Mouse (Mus musculus) embryonic facial prominence, embryonic 11.5 days (tissue): ENCODE results near the gene Dda1. TPM values are rescaled to one million over a fixed set of nuclear protein-coding genes. Genes with fewer than 3 reads are reported as not detected.
"Not testable (repeated sequence)": the region's sequence is repeated elsewhere in the genome, so short reads cannot be mapped to it uniquely, and the experiment has no call there.

Experiments
- ATAC-seq: fragments of 200-750 bp; cut with Nextera tagmentation; replicated peaks from 2 replicates; pipeline ENCODE4 v1.8.0; 2017; ENCODE audit warnings: low read depth; ENCODE audit not compliant: insufficient number of reproducible peaks, low FRiP score, low TSS enrichment
- DNase-seq: peaks from one replicate; pipeline ENCODE4 v3.0.0-alpha.2; 2015; ENCODE audit warnings: low spot score
- H3K27ac ChIP-seq: fragments of 300-500 bp; sonication (generic); replicated peaks from 2 replicates; pipeline ENCODE4 v1.5.1; 2014; ENCODE audit warnings: mild to moderate bottlenecking, low read depth, low read length, control low read depth
- H3K27me3 ChIP-seq: fragments of 300-500 bp; sonication (generic); 2 replicates; pipeline ENCODE4 v1.6.1; 2014; ENCODE audit warnings: mild to moderate bottlenecking, low read length, moderate library complexity, mixed read lengths; ENCODE audit not compliant: control insufficient read depth, insufficient read depth
- H3K36me3 ChIP-seq: fragments of 300-500 bp; sonication (generic); replicated peaks from 2 replicates; pipeline ENCODE4 v1.6.1; 2014; ENCODE audit warnings: low read depth, mild to moderate bottlenecking, low read length, moderate library complexity, mixed read lengths; ENCODE audit not compliant: control insufficient read depth, insufficient read depth
- H3K4me1 ChIP-seq: fragments of 300-500 bp; sonication (generic); 2 replicates; pipeline ENCODE4 v1.6.1; 2014; ENCODE audit warnings: low read length, mixed read lengths; ENCODE audit not compliant: control insufficient read depth, insufficient read depth
- H3K4me2 ChIP-seq: fragments of 300-500 bp; sonication (generic); 2 replicates; pipeline ENCODE4 v1.6.1; 2014; ENCODE audit warnings: low read depth, mild to moderate bottlenecking, control low read depth, low read length, moderate library complexity
- H3K4me3 ChIP-seq: fragments of 300-500 bp; sonication (generic); 2 replicates; pipeline ENCODE4 v1.5.1; 2014; ENCODE audit warnings: low read depth, low read length, control low read depth
- H3K9ac ChIP-seq: fragments of 300-500 bp; sonication (generic); replicated peaks from 2 replicates; pipeline ENCODE4 v1.6.1; 2014; ENCODE audit warnings: mild to moderate bottlenecking, control low read depth, low read length
- H3K9me3 ChIP-seq: fragments of 300-500 bp; sonication (generic); replicated peaks from 2 replicates; pipeline ENCODE4 v1.6.1; 2016; ENCODE audit warnings: mild to moderate bottlenecking, low read length, inconsistent platforms, mixed read lengths; ENCODE audit not compliant: control insufficient read depth
- WGBS: fragments of 180-500 bp; shearing (Covaris S2); extraction: QIAGEN DNeasy Blood & Tissue Kit; methylation state at CpG from one replicate; pipeline ENCODE4 v1.1.7; 2014; 5-methylcytosine and 5-hydroxymethylcytosine counted together
- polyA plus RNA-seq: library from polyadenylated mRNA; unstranded; fragments of >200 nt; fragmentation: Nextera tagmentation; extraction: Ambion mirVana; gene quantifications from 2 replicates; pipeline ENCODE4 v1.2.1, GENCODE M21; 2014

Gene Dda1
- 105 and 115 TPM in 2 replicates for polyA plus RNA-seq

GRCm38 (mm10) chr8:71468916-71469315, at the start of gene Dda1:
TSS of gene Dda1 (plus strand) at chr8:71469199.
- WGBS = under 1% methylated on average over 50 of the region's 52 CpGs
- Histone ChIP-seq H3K4me1 (peaks cover 11% of the 10 kb centered on the region; the same call in 1 of the 2 replicates), H3K4me3 (peak within 1 kb of the TSS; percentile 82), H3K9me3 (no peaks in the 10 kb centered on the region), H3K27ac (no peak within 1 kb of the TSS), H3K27me3 (no peaks in the 10 kb centered on the region), H3K36me3 (peaks cover 9% of the 10 kb centered on the region; the same call in 1 of the 2 replicates), H3K9ac (peak within 1 kb of the TSS; percentile 75), H3K4me2 (peak within 1 kb of the TSS; percentile 67)
- DNase-seq = peak; percentile 100
- peak; percentile 78 for ATAC-seq

- no peaks in the 10 kb centered on the region for H3K27me3 ChIP-seq
- ATAC-seq = no peak
- no peak for DNase-seq
These were observed 46.9 kb upstream of the Dda1 start for GRCm38 (mm10) chr8:71422121-71422520.

GRCm38 (mm10) chr8:71432935-71433334, 36.1 kb upstream of the Dda1 start:
- H3K27ac ChIP-seq, H3K36me3 ChIP-seq, H3K4me3 ChIP-seq, ATAC-seq, H3K9ac ChIP-seq, H3K4me2 ChIP-seq, H3K4me1 ChIP-seq, H3K9me3 ChIP-seq, DNase-seq, H3K27me3 ChIP-seq: not testable (repeated sequence)
- 84% methylated on average over 1 of the region's 1 CpGs for WGBS

More at GRCm38 (mm10) chr8:71422121-71422520, 46.9 kb upstream of the Dda1 start:
- H3K4me3 ChIP-seq = no peak overlapping the region
- H3K4me1 ChIP-seq = no peaks in the 10 kb centered on the region
- H3K36me3 ChIP-seq = no peaks in the 10 kb centered on the region
- no peak overlapping the region for H3K27ac ChIP-seq
- no peaks in the 10 kb centered on the region for H3K9me3 ChIP-seq
- no peak overlapping the region for H3K4me2 ChIP-seq
- no peak overlapping the region for H3K9ac ChIP-seq

GRCm38 (mm10) chr8:71437041-71437440, 32.0 kb upstream of the Dda1 start:
- no peak for DNase-seq
- Histone ChIP-seq H3K4me1 (no peaks in the 10 kb centered on the region), H3K36me3 (no peaks in the 10 kb centered on the region), H3K4me3 (no peak overlapping the region), H3K4me2 (no peak overlapping the region), H3K9ac (no peak overlapping the region), H3K27ac (no peak overlapping the region), H3K27me3 (no peaks in the 10 kb centered on the region), H3K9me3 (no peaks in the 10 kb centered on the region)
- WGBS = 58% methylated on average over 3 of the region's 3 CpGs
- no peak for ATAC-seq

GRCm38 (mm10) chr8:71441404-71441803, 27.6 kb upstream of the Dda1 start:
- H3K4me2 ChIP-seq = no peak overlapping the region
- no peak overlapping the region for H3K27ac ChIP-seq
- WGBS = 1% methylated on average over 7 of the region's 7 CpGs
- H3K4me3 ChIP-seq = no peak overlapping the region
- H3K9ac ChIP-seq = no peak overlapping the region
- no peaks in the 10 kb centered on the region for H3K27me3 ChIP-seq
- H3K9me3 ChIP-seq = no peaks in the 10 kb centered on the region
- DNase-seq (peak; percentile 84), ATAC-seq (no peak)
- H3K4me1 ChIP-seq = no peaks in the 10 kb centered on the region
- H3K36me3 ChIP-seq = no peaks in the 10 kb centered on the region

GRCm38 (mm10) chr8:71445096-71445495, 23.9 kb upstream of the Dda1 start:
- Histone ChIP-seq H3K4me2 (no peak overlapping the region), H3K27me3 (no peaks in the 10 kb centered on the region), H3K4me3 (no peak overlapping the region), H3K27ac (no peak overlapping the region), H3K36me3 (no peaks in the 10 kb centered on the region), H3K9ac (no peak overlapping the region), H3K4me1 (no peaks in the 10 kb centered on the region), H3K9me3 (no peaks in the 10 kb centered on the region)
- WGBS = 79% methylated on average over 7 of the region's 7 CpGs
- no peak for ATAC-seq
- DNase-seq = no peak

- no peak overlapping the region for H3K9ac ChIP-seq
- no peak overlapping the region for H3K4me2 ChIP-seq
- H3K4me3 ChIP-seq = no peak overlapping the region
- ATAC-seq (no peak), DNase-seq (no peak)
- WGBS = 62% methylated on average over 4 of the region's 4 CpGs
- no peak overlapping the region for H3K27ac ChIP-seq
- no peaks in the 10 kb centered on the region for H3K36me3 ChIP-seq
- no peaks in the 10 kb centered on the region for H3K27me3 ChIP-seq
- H3K4me1 ChIP-seq = no peaks in the 10 kb centered on the region
- no peaks in the 10 kb centered on the region for H3K9me3 ChIP-seq
These were observed 17.7 kb upstream of the Dda1 start for GRCm38 (mm10) chr8:71451337-71451736.

- Histone ChIP-seq H3K9me3 (no peaks in the 10 kb centered on the region), H3K4me2 (no peak overlapping the region), H3K36me3 (no peaks in the 10 kb centered on the region), H3K4me3 (no peak overlapping the region), H3K27ac (no peak overlapping the region), H3K4me1 (no peaks in the 10 kb centered on the region), H3K27me3 (no peaks in the 10 kb centered on the region), H3K9ac (no peak overlapping the region)
- ATAC-seq (no peak), DNase-seq (no peak)
- WGBS = 52% methylated on average over 11 of the region's 11 CpGs
These were observed 17.2 kb upstream of the Dda1 start for GRCm38 (mm10) chr8:71451777-71452176.
